Mouse (Mus musculus) lung, adult 2 months (tissue): ENCODE measurements around the gene Gm21992.
"Not testable (repeated sequence)": the region's sequence is repeated elsewhere in the genome, so short reads cannot be mapped to it uniquely, and the experiment has no call there.

Source experiments
- CTCF ChIP-seq: fragments of 200-500 bp; IDR thresholded peaks from 2 replicates; pipeline ENCODE4 v1.5.1; 2011; ENCODE audit warnings: mild to moderate bottlenecking, low read length, control low read depth; ENCODE audit not compliant: insufficient read depth
- POLR2A ChIP-seq: fragments of 200-500 bp; IDR thresholded peaks from 2 replicates; pipeline ENCODE4 v1.6.1; 2011; ENCODE audit warnings: low read depth, mild to moderate bottlenecking, control low read depth, low read length, borderline replicate concordance; ENCODE audit errors: extremely low read depth

DNA sequence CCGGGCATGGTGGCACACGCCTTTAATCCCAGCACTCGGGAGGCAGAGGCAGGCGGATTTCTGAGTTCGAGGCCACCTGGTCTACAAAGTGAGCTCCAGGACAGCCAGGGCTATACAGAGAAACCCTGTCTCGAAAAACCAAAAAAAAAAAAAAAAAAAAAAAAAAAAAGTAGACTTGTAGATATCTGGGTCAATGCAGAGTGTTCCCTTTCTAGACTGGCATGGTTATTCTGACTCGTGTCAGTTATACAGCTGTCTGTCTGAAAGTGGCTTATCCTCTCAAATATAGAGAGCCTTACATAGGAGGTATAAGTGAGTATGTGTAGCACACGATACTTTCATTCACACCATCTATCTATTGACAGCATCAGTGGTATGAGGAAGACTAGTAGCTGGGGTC is 50.9 kb downstream of the Gm21992 start:
- not testable (repeated sequence) for TF ChIP-seq POLR2A, CTCF
